Mouse (Mus musculus): ENCODE results near the gene Spcs1.

Gene Spcs1

DNA sequence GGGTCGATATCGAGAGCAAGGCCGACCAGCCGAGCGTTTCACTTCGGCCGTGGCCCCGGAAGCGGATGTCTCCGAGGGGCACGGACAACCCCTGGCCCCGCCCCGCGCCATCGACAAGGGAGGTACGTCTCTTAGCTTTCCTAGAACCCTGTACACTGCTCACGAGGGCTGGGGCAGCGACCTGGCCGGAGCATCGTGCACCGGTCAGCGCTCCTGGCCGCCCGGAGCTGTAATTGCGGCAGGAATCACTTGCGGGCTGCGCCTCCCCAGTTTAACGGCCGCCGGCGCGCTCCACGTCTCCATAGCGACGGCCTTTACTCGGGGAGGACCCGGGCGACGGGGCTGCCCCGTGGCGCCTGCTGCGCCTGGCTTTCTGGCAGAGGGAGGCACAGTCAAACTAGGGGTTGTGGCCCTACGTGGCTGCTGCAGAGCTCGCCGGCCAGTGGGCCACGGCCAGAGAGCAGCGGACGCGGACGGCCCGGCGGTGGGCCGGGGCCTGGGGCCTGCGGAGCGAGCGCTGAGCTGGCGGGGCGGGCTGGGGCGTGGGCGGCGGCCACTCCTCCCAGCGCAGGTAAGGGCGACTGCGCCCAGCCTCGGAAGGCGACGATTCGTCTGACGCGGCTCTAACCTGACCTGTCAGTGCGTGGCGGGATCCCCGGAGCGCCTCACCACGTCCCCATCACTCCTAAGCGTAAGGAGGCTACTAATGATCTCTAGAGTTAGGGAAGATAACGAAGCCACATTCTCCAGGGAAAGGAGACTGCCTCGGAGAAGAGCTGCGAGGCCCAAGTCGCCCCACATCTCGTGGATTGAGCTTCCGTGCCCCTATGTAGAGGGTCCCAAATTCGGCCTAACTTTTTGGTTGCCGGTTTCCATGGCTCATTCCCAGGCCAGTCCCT lies at the start of gene Spcs1, which contains the start of gene Glt8d1:
Spcs1 (minus strand) TSS at position 366 of the 899 bp plus-strand sequence.
Glt8d1 (plus strand) TSS at position 94 of the 899 bp plus-strand sequence.
- peak; percentile 91 for DNase-seq (ENCODE audit: low spot score in 2 of 2)

DNA sequence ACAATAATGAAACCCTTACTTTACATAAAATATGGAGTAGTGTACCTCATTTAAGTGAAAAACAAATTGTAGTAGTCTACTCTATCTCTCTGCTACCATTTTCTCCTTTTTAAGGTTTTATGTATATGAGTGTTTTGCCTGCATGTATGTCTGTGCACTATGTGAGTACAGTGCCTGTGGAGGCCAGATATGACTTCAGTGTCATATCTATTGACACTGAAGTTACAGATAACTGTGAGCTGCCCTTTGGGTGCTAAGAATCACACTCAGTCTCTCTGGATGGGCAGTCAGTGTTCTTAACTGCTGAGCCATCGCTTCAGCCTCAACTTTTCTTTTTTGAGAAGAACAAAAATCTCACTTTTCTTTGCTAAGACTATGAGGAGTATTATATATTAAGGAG lies 44.3 kb upstream of the Spcs1 start:
- DNase-seq (ENCODE audit: low spot score in 2 of 2): no peak

DNA sequence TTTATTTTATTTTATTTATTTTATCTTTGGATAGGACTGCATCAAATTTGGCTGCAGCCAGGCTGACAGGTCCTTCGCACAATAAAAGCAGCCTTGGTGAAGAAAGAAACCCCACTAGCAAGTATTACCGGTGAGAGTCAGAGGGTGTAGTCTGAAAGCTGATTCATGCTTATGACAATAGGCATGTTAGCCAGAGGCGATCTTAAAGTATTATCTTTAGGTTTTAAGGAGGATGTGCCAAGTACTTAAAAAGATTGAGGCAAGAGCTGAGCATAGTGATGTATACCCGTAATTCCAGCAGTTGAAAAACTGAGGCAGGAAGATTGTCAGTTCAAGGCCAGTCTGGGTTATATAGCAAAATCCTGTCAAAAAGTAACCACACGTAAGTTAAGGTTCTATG lies 43.8 kb upstream of the Spcs1 start:
- no peak for DNase-seq (ENCODE audit: low spot score in 2 of 2)

DNA sequence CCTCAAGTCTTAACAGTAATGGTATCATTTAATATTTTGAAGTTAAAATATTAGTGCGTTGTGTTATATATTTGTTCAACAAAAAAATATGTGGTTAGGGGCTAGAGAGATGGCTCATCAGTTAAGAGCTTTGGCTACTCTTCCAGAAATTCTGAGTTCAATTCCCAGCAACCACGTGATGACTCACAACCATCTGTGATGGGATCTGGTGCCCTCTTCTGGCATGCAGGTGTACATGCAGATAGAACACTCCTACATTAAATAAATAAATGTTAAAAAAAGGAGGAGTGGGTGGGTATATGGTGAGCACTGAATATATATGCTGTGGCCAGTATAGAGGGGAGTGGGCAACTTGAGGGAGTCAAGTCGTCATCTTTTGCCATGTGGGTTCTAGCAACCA lies 24.3 kb upstream of the Spcs1 start:
- no peak for DNase-seq (ENCODE audit: low spot score in 2 of 2)

DNA sequence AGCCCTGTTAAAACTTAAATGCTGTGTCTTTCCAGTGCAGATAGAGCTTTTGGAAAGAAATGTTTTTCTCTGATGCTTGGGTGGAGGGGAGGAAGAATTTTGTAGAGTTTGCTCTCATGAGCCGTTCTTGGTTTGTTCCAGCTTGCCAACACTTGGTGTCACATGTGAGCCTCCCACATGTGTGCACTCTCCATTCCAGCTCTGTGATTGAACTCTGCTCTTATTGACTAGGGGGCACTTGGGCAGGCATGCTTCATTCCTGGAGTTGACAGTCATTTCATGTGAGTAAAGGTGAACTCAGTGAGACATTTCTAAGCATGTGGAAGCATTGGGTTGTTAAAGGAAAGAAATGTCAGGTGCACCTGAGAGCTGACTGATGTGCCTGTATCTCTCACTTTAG lies 21.1 kb upstream of the Spcs1 start:
- no peak for DNase-seq (ENCODE audit: low spot score in 2 of 2)

DNA sequence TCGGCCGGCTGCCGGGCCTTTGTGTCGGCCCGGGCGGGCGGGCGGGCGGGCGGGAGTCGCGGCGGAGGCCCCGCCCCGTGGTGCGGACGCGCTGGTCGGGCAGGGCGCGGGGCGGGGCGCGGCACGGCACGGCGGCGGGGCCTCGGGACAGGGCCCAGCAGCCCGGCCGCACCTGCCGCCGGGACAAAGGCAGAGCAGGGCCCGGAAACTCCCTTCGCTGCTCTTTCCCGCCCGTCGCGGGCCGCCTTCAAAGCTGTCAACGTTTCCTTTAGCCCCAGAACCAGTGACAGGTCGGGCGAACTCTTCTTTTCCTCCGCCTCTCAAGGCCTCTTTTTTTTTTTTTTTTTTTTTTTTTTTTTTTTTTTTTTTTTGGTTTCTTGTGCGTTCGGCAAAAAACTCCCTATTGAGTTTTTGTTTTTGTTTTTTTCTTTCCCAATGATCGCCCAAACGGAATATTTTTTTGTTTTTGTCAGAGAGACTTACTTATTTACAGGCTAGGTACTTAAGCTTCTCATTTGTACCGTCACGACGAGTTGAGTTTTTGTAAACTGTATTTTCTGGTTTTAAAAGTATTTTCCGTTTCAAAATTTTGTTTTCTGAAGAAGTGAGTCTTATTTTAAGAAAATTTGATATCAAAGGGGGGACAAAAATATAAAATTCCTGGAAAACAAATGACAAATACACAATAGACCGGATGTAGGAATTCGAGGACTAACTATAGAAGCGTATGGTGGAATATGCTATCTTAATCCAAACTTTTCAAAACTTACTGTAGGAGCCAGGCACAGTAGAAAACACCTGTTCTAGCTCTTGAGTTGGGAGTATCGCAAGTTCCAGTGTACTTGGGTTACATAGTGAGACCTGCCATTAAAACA lies 18.1 kb upstream of the Spcs1 start:
- peak; percentile 60 to 67 for DNase-seq (ENCODE audit: low spot score in 2 of 2)

DNA sequence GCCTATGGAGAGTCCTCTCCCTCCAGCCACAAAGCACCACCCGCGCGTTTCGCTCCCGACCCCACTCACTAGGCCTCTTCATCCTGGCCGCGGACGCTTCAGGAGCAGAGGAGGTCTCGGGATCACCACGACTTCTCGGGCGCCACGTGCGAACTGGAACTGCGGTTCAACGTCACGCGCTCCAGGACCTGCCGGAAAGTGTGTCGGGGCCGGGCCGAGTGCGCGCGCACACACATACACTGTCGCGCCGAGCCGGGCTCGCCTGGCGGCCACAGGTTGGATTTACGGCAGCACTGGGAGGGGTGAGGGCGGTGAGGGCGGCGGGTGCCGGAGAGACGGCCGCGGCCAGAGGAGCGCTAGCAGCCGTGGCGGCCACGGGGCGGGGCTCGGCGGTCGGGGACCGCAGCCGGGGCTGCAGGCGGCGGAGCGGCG lies 17.4 kb upstream of the Spcs1 start, which contains the start of the genes Pbrm1 and Gnl3:
Pbrm1 (plus strand) TSS at position 279 of the 432 bp plus-strand sequence.
Gnl3 (minus strand) TSS at position 293 of the 432 bp plus-strand sequence.
- peak; percentile 98 for DNase-seq (ENCODE audit: low spot score in 2 of 2)

DNA sequence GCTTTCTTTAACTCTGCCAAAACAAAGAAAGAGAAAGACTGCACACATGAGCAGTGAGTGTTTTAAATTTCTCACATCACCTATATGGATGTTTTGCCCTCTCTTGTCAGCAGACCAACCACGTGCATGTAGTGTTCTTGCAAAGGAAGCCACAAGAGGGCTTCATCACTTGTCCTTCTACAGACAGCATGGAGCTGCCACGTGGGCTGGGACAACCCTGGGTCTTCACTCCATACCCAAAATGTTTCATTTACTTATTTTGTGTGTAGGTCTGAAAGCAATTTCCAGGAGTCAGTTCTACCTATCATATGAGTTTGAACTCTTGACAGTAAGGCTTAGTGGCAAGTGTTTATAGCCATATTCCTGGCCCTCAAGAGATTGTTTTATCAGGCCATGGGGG lies 16.4 kb upstream of the Spcs1 start:
- no peak for DNase-seq (ENCODE audit: low spot score in 2 of 2)

DNA sequence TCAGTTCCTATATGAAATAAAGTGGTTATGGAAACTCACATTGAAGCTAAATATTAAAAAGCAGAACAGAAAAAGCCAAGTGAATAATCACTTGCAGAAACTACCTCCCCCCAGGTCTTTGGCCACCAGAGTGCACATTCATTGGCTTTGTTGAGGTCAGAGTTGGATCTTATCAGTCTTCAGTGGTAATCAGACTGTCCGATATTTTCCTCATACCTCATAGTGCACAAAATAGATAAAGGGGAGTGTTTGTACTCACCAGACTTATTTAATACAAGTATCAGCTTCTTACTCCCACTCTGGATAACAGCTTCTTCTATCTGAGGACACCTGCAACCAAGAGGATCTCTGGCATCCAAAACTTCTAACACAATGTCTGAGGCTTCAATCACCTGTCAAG lies 14.6 kb upstream of the Spcs1 start:
- no peak for DNase-seq (ENCODE audit: low spot score in 2 of 2)

DNA sequence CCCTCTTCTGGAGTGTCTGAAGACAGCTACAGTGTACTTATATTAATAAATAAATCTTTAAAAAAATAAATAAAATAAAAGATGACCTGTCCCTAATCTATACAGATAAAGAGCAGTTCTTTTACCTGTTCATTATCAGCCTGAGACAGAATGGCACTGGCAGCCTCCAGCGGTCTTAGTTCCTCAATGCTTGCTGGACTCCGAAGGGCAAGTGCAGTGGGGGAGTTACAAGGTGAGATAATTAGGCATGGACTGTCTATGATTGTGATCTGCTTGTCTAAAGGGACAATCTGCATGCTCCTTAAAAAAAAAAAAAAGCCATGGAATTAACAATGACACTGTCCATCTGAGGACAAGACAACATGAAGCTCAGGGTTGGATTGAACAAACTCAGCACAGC lies 12.5 kb upstream of the Spcs1 start:
- DNase-seq (ENCODE audit: low spot score in 2 of 2): no peak

DNA sequence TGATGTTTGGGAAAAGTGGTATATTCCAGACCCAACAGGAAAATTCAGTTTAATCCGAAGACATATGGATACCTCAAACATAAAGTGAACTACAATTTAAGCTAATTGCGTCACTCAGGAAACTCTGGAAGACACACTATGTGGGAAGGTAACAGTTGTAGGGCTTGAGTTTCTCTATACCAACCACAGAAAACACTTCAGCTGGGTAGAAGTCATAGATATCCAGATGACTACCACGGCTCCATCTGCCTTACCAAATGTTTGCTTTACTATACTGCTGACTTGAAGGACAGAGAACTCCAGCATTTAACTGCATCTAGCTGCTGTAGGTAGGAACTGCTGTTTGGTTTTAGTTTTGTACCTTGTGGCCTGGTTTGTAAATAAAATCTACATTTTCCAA lies 10.1 kb upstream of the Spcs1 start:
- no peak for DNase-seq (ENCODE audit: low spot score in 2 of 2)

DNA sequence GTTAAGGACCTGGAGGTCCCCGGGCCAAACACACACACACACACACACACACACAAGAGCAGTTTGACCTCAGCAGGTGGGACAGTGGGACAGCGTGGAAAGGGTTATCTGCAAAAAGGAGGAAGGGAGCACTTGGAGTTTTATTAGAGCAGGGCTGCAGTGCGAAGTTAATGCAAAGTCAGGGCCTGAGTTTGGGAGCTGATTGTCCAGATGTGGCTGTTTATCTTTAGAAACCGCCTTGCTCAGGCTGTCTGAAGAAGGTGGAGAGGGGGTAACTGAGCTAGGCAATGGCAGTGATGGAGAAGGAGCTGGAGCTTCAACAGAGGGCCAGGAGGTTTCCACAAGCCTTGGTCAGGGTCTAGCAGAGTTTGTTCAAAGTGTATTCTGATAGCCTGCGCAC lies 5.3 kb upstream of the Spcs1 start:
- no peak for DNase-seq (ENCODE audit: low spot score in 2 of 2)

DNA sequence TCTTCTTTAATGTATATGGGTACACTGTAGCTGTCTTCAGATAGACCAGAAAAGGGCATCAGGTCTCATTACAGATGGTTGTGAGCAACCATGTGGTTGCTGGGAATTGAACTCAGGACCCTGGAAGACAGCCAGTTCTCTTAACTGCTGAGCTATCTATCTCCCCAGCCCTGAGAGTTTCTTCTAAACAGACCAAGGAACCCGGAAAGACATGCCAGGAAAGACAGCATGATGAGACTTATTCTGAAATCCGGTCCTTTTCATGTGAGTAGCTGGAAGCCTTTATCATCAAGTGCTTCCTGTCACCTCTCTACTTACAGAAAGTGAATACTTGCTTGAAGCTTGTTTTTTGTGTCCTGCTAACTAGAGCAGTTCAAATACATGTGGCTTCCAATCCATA lies 3.1 kb upstream of the Spcs1 start:
- no peak for DNase-seq (ENCODE audit: low spot score in 2 of 2)

DNA sequence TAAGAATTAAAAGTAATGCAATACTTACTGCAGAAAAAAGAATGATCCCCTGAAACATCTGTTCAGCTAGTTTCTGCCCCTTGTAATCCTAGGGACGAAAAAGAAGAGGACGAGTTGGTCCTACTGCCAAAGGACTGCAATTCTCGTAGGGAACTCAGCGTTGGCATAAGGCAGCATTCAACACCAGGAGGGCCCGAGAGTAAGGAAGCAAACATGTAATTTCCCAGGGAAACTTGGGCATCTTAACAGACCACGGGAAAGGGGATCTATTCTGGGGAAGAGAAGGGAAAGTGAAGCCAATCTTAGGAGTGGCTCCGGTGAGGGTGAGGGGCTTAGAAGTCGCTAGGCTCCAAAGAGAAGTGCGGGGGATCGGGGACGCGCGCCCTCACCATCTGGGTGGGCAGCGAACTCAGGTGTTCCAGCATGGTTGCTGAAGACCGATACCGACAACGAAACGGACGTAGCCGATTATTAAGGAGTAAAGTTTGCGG lies 611 bp downstream of the Spcs1 start:
- no peak for DNase-seq (ENCODE audit: low spot score in 2 of 2)

DNA sequence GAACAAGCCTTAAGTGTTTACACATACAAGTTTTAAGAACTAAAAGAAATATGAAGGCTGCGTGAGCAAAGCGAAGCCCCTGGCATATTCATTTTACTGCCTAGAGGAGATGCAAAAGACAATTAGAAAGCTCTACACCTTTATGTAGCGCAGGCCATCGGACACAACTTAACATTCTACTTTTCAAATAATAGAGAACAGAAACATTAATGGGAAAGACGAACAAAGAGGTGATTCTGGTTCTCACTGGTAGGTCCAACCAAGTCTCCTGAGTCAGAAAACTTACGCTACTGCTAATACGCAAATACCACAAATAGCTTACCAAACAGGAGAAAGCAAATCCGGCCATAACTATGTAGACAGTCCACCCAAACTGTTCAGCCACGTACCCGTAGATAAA lies 1.1 kb downstream of the Spcs1 start:
- no peak for DNase-seq (ENCODE audit: low spot score in 2 of 2)

DNA sequence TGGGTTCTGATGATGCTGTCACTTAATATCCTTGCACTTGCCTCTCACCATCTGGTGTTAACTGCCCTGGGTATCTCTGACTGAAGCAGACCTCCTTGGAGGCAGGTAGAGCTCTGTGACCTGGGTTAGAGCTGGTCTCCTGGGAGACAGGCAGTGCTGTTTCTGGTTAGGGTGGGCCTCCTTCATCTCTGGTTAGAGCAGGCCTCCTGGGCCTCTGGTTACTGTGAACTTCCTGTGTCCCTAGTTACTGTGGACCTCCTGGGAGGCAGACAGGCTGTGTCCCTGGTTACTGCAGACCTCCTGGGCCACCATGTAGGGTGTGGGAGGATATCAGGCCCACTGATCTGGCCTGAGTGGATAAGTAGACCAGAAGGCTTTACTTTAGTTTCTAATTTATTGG lies 5.1 kb downstream of the Spcs1 start:
- DNase-seq (ENCODE audit: low spot score in 2 of 2): no peak

DNA sequence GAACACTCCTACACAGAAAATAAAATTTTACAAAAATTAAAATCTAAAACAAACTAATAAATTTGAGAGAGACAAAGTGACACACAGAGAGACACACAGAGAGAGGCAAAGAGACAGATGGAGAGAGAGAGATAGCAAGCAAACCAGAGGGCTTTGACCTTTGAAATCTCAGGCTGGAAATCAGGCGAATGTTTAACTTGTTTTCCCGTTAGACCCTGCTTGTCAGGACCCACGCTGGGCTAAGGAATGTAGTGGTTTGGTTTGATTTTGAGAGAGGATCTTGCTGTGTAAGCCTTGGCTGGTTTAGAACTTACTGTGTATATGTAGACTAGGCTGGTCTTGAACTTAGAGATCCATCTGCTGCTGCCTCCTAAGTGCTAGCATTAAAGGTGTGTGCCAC lies 25.2 kb downstream of the Spcs1 start:
- DNase-seq (ENCODE audit: low spot score in 2 of 2): no peak

DNA sequence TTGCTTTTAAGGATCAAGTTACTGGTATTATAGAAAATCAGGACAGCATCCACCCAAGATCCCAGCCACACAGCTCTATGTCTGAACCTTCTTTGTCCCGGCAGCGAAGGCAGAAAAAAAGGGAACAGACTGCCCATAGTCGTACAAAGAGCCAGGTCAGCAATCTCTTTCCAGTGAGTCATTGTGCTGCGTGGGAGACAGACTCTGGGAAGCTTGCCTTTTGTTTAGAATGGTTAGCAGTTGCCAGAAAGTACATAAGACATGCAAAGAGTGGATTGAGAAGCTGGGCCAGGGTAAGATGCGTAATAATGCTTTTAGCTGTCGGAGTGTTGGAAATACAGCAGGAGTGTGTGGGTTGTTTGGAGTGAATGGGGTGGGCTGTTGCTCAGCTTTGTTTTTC lies 27.3 kb downstream of the Spcs1 start:
- DNase-seq (ENCODE audit: low spot score in 2 of 2): peak; percentile 45 to 65

DNA sequence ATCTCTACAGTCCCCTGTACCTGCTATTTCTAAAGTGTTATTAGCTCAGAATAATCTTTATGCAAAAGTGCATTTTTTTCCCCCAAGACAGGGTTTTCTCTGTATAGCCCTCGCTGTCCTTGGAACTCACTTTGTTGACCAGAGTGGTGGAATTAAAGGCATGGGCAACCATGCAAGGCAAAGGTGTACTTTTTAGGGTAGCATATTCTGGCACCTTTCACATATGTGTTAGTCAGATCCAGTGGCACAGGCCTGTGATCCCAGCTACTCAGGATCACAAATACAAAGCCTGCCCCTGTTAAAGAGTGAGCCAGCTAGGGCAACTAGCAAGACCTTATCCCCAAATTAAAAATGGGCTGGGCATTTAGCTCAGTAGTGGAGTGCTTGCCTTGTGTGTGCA lies 41.1 kb downstream of the Spcs1 start:
- DNase-seq (ENCODE audit: low spot score in 2 of 2): no peak

DNA sequence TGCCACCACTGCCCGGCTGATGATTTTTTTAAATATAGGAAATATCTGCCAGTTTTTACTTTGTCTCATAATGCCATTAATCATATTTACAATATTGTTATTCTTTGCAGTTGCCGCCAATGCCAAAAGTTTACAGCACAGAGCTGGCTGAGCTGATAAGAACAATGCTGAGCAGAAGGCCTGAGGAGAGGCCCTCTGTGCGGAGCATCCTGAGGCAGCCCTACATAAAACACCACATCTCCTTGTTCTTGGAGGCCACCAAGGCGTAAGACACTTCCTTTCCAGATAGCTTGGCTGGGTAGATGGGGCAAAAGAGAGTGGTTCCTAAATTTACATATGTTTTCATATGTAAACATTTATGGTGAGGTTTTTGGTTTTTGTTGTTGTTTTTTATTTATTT lies 42.4 kb downstream of the Spcs1 start:
- no peak for DNase-seq (ENCODE audit: low spot score in 2 of 2)

DNA sequence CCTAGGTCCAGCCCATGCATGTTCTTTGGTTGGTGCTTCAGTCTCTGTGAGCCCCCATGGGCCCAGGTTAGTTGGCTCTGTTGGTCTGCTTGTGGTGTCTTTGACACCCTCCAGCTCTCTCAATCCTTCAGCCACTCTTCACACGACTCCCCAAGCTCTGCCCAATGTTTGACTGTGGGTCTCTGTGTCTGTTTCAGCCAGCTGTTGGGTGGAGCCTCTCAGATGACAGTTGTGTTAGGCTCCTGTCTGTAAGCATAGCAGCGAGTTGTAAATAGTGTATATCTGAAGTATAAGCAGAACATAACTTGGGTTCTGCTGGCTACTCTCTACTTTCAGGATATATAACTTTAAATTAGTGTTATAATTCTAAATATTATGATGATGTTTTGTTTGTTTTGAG lies 43.0 kb downstream of the Spcs1 start:
- DNase-seq (ENCODE audit: low spot score in 2 of 2): no peak

DNA sequence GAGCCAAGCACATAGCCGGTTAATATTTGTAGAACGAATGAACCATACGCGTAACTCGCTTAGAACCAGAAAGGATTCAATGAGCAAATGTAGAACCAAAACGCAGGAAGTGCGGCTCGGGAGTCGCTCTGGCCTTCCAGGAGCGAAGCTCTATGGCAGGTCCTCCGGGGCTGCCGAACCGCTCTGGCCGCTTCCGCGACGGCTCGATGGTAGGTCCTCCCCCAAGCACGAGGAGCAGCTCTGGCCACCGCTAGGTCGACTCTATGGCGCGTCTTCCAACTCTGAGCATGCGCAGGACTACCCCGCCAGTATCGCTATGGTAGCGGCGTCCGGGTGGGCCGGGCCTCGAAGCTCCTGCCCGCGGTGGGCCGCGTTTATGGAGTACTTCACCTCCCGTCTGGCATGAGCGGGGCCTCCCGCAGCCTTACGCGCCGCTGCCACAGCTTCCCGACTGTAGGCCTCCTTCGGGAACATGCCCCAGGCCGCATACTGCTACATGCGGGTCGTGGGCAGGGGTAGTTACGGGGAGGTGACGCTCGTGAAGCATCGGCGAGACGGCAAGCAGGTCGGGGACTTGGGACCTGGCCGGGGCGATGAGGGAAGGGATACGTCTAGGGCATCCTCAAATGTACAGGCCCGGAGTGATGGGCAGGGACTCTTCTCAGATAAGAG lies 50.2 kb downstream of the Spcs1 start, which contains the start of gene Nek4:
Nek4 (plus strand) TSS at position 224 of the 672 bp plus-strand sequence.
- peak; percentile 98 to 99 for DNase-seq (ENCODE audit: low spot score in 2 of 2)
